18 mouse cellular contexts compared by ENCODE assay signal in genomic region chr10:111757689-111758088, GRCm38 (mm10).
DNase-seq lines count a peak whose midpoint lies in the region; ATAC-seq and TF ChIP-seq lines count a peak whose summit lies in the region.
"Had no signal": no experiment of that assay in that cellular context is flagged by ENCODE, and none has a peak within 500 bp of the region (broad histone marks: within the 10 kb centered on the region; RNA-seq: fewer than 3 reads in every experiment).

No protein-coding gene starts in this region.

- ATAC-seq in hindbrain, postnatal 0 days: peak; percentile 49; the same call in 1 of the 2 replicates
- no peak for ATAC-seq in hindbrain, embryonic 14.5 days (ENCODE audit: low FRiP score)
- 0 out of 2 replicates have a peak, but pooled peaks have one; percentile 49 for ATAC-seq in midbrain, embryonic 15.5 days (replicated peaks)
- ATAC-seq in midbrain, embryonic 13.5 days: no peak; the same call in 1 of the 2 replicates
- ATAC-seq in liver, embryonic 12.5 days: no peak
- ATAC-seq: forebrain, embryonic 13.5 days had no signal

- no peak overlapping the region for H3K4me3 ChIP-seq in hindbrain, postnatal 0 days (ENCODE audit: low read length)
- H3K4me3 ChIP-seq in hindbrain, embryonic 14.5 days (replicated peaks; ENCODE audit: low read length): no peak overlapping the region
- no peak overlapping the region for H3K4me3 ChIP-seq in midbrain, embryonic 15.5 days
- no peak overlapping the region for H3K4me3 ChIP-seq in midbrain, embryonic 13.5 days (replicated peaks)
- H3K4me3 ChIP-seq in CH12.LX (replicated peaks in 1 of 3; ENCODE audit: low read depth in 2 of 3, low read length in 2 of 3, poor library complexity in 1 of 3): no peak overlapping the region
- no peak overlapping the region for H3K4me3 ChIP-seq in liver, embryonic 12.5 days
- H3K4me3 ChIP-seq: embryonic facial prominence, embryonic 10.5 days; forebrain, embryonic 13.5 days; heart, embryonic 12.5 days had no signal

- 77% methylated on average over 7 of the region's 7 CpGs for WGBS in hindbrain, postnatal 0 days
- 81% methylated on average over 7 of the region's 7 CpGs for WGBS in hindbrain, embryonic 14.5 days
- 83% methylated on average over 7 of the region's 7 CpGs for WGBS in midbrain, embryonic 15.5 days
- 83% methylated on average over 7 of the region's 7 CpGs for WGBS in midbrain, embryonic 13.5 days
- WGBS in liver, embryonic 12.5 days (ENCODE audit: insufficient replicate concordance): 73% methylated on average over 7 of the region's 7 CpGs

- H3K79me2 ChIP-seq in CH12.LX (replicated peaks; ENCODE audit: control insufficient read depth, extremely low read depth, insufficient read depth, poor library complexity, severe bottlenecking): no peaks in the 10 kb centered on the region

- H3K36me3 ChIP-seq in hindbrain, postnatal 0 days (ENCODE audit: insufficient read depth, low read length): no peaks in the 10 kb centered on the region
- no peaks in the 10 kb centered on the region for H3K36me3 ChIP-seq in hindbrain, embryonic 14.5 days (replicated peaks; ENCODE audit: control insufficient read depth, insufficient read depth)
- no peaks in the 10 kb centered on the region for H3K36me3 ChIP-seq in midbrain, embryonic 15.5 days (replicated peaks)
- no peaks in the 10 kb centered on the region for H3K36me3 ChIP-seq in midbrain, embryonic 13.5 days
- no peaks in the 10 kb centered on the region for H3K36me3 ChIP-seq in CH12.LX (replicated peaks in 1 of 2; ENCODE audit: control insufficient read depth in 1 of 2, insufficient read depth in 1 of 2, low read length in 1 of 2)
- H3K36me3 ChIP-seq in liver, embryonic 12.5 days: no peaks in the 10 kb centered on the region
- H3K36me3 ChIP-seq: embryonic facial prominence, embryonic 10.5 days; heart, embryonic 12.5 days had no signal

- no peak overlapping the region for H3K9ac ChIP-seq in hindbrain, postnatal 0 days (replicated peaks; ENCODE audit: low read length)
- H3K9ac ChIP-seq in hindbrain, embryonic 14.5 days: no peak overlapping the region
- H3K9ac ChIP-seq in midbrain, embryonic 15.5 days: no peak overlapping the region
- no peak overlapping the region for H3K9ac ChIP-seq in midbrain, embryonic 13.5 days (replicated peaks)
- H3K9ac ChIP-seq in CH12.LX (ENCODE audit: insufficient read depth, low read depth): no peak overlapping the region
- H3K9ac ChIP-seq in liver, embryonic 12.5 days: no peak overlapping the region
- H3K9ac ChIP-seq: forebrain, embryonic 13.5 days; heart, embryonic 12.5 days had no signal

- TF ChIP-seq CTCF in hindbrain, postnatal 0 days (IDR thresholded peaks at IDR 0.05; ENCODE audit: low read depth): no peak
- TF ChIP-seq CTCF in CH12.LX (conservative IDR thresholded peaks at IDR 0.05 in 1 of 2, IDR thresholded peaks at IDR 0.05 in 1 of 2; ENCODE audit: low read depth in 2 of 2, low read length in 2 of 2): no peak

- TF ChIP-seq EP300 in CH12.LX (IDR thresholded peaks at IDR 0.05; ENCODE audit: low read length): no peak

- no peaks in the 10 kb centered on the region for H3K4me1 ChIP-seq in hindbrain, postnatal 0 days (ENCODE audit: insufficient read depth, low read length)
- H3K4me1 ChIP-seq in hindbrain, embryonic 14.5 days (replicated peaks; ENCODE audit: control insufficient read depth, insufficient read depth, low read length): no peaks in the 10 kb centered on the region
- H3K4me1 ChIP-seq in midbrain, embryonic 15.5 days: no peaks in the 10 kb centered on the region; the same call in 1 of the 2 replicates
- H3K4me1 ChIP-seq in midbrain, embryonic 13.5 days (replicated peaks): no peaks in the 10 kb centered on the region
- no peaks in the 10 kb centered on the region for H3K4me1 ChIP-seq in CH12.LX (ENCODE audit: control insufficient read depth in 1 of 2, insufficient read depth in 2 of 2)
- no peaks in the 10 kb centered on the region for H3K4me1 ChIP-seq in liver, embryonic 12.5 days
- H3K4me1 ChIP-seq: forebrain, embryonic 13.5 days; heart, embryonic 12.5 days had no signal

- no peaks in the 10 kb centered on the region for H3K27me3 ChIP-seq in hindbrain, postnatal 0 days (ENCODE audit: insufficient read depth, low read length)
- H3K27me3 ChIP-seq in hindbrain, embryonic 14.5 days (ENCODE audit: control insufficient read depth, insufficient read depth, low read length): no peaks in the 10 kb centered on the region
- H3K27me3 ChIP-seq in midbrain, embryonic 15.5 days (replicated peaks): no peaks in the 10 kb centered on the region
- H3K27me3 ChIP-seq in midbrain, embryonic 13.5 days: no peaks in the 10 kb centered on the region
- no peaks in the 10 kb centered on the region for H3K27me3 ChIP-seq in CH12.LX (replicated peaks)
- no peaks in the 10 kb centered on the region for H3K27me3 ChIP-seq in liver, embryonic 12.5 days (replicated peaks)
- H3K27me3 ChIP-seq: forebrain, embryonic 13.5 days; heart, embryonic 12.5 days had no signal

- no peaks in the 10 kb centered on the region for H3K9me3 ChIP-seq in hindbrain, postnatal 0 days (ENCODE audit: low read length)
- no peaks in the 10 kb centered on the region for H3K9me3 ChIP-seq in hindbrain, embryonic 14.5 days (ENCODE audit: control insufficient read depth, low read length)
- H3K9me3 ChIP-seq in midbrain, embryonic 15.5 days: no peaks in the 10 kb centered on the region
- H3K9me3 ChIP-seq in midbrain, embryonic 13.5 days: no peaks in the 10 kb centered on the region
- H3K9me3 ChIP-seq in CH12.LX (replicated peaks; ENCODE audit: low read length): no peaks in the 10 kb centered on the region
- H3K9me3 ChIP-seq in liver, embryonic 12.5 days (replicated peaks): no peaks in the 10 kb centered on the region
- H3K9me3 ChIP-seq: embryonic facial prominence, embryonic 10.5 days; forebrain, embryonic 13.5 days; heart, embryonic 12.5 days had no signal

- intact Hi-C loops in heart, postnatal 25 days (cut with DNase I): no loop called here

- no peak for TF ChIP-seq RAD21 in CH12.LX (IDR thresholded peaks at IDR 0.05; ENCODE audit: low read depth, low read length)

- no peak for TF ChIP-seq POLR2A in CH12.LX (IDR thresholded peaks at IDR 0.05; ENCODE audit: low read depth, low read length)

- no peak overlapping the region for H3K4me2 ChIP-seq in hindbrain, postnatal 0 days (ENCODE audit: low read depth, low read length)
- H3K4me2 ChIP-seq in hindbrain, embryonic 14.5 days (replicated peaks): no peak overlapping the region
- H3K4me2 ChIP-seq in midbrain, embryonic 15.5 days: no peak overlapping the region
- no peak overlapping the region for H3K4me2 ChIP-seq in midbrain, embryonic 13.5 days (replicated peaks)
- no peak overlapping the region for H3K4me2 ChIP-seq in CH12.LX (ENCODE audit: insufficient read depth, low read depth, poor library complexity, severe bottlenecking)
- H3K4me2 ChIP-seq in liver, embryonic 12.5 days: no peak overlapping the region
- H3K4me2 ChIP-seq: forebrain, embryonic 13.5 days; heart, embryonic 12.5 days had no signal

- in situ Hi-C loops in CH12.LX (cut with MboI; ENCODE audit: low pct_ligation_motif_present, low pct_unique_long_range_greater_than_20kb, low sequenced_read_pairs): no loop called here

- H3K27ac ChIP-seq in hindbrain, postnatal 0 days: no peak overlapping the region
- no peak overlapping the region for H3K27ac ChIP-seq in hindbrain, embryonic 14.5 days
- no peak overlapping the region for H3K27ac ChIP-seq in midbrain, embryonic 15.5 days
- no peak overlapping the region for H3K27ac ChIP-seq in midbrain, embryonic 13.5 days
- no peak overlapping the region for H3K27ac ChIP-seq in CH12.LX (ENCODE audit: insufficient read depth, low read depth)
- H3K27ac ChIP-seq in liver, embryonic 12.5 days: no peak overlapping the region
- H3K27ac ChIP-seq: embryonic facial prominence, embryonic 10.5 days; forebrain, embryonic 13.5 days had no signal

- dilution Hi-C loops in CH12.LX (cut with MboI; ENCODE audit: extremely low pct_ligation_motif_present, extremely low pct_unique_long_range_greater_than_20kb, low sequenced_read_pairs): no loop called here

- DNase-seq in heart, adult 11 months: peak; percentile 29
- no peak for DNase-seq in heart, postnatal 25 days (ENCODE audit: low spot score)
- DNase-seq in hindbrain, postnatal 0 days (ENCODE audit: low spot score): peak; percentile 39
- no peak for DNase-seq in hindbrain, embryonic 14.5 days (ENCODE audit: low spot score)
- no peak for DNase-seq in CH12.LX (ENCODE audit: extremely low read depth)
- DNase-seq: adrenal gland, adult 2 months; adrenal gland, postnatal 25 days; cerebellum, adult 2 months; cerebellum, postnatal 10 days; gastrocnemius, postnatal 10 days; heart, postnatal 36 days; kidney, adult 11 months had no signal

TF ChIP-seq in CH12.LX, 34 proteins besides CTCF, POLR2A, EP300 and RAD21:
- TF ChIP-seq MEF2A (IDR thresholded peaks at IDR 0.05; ENCODE audit: borderline replicate concordance, low read depth, low read length): no peak
- TF ChIP-seq ZKSCAN1 (IDR thresholded peaks at IDR 0.05; ENCODE audit: borderline replicate concordance, low read depth, low read length): no peak
- TF ChIP-seq ELF1 (IDR thresholded peaks at IDR 0.05; ENCODE audit: low read depth, low read length): no peak
- TF ChIP-seq USF1 (IDR thresholded peaks at IDR 0.05; ENCODE audit: low read depth, low read length): peak; percentile 56
- peak; percentile 72 for TF ChIP-seq HCFC1 (IDR thresholded peaks at IDR 0.05; ENCODE audit: low read depth, low read length)
- no peak for TF ChIP-seq MAFK (IDR thresholded peaks at IDR 0.05; ENCODE audit: insufficient replicate concordance, low read length)

Comparison
In these comparisons a context has a peak if more than half of its experiments do, and no peak if none do; other contexts are left out.
1. DNase-seq: peak in heart, adult 11 months (single experiment) and hindbrain, postnatal 0 days (single experiment); none in heart, postnatal 25 days (single experiment), hindbrain, embryonic 14.5 days (single experiment) and CH12.LX (single experiment).
2. ATAC-seq: peak in hindbrain, postnatal 0 days (single experiment) and midbrain, embryonic 15.5 days (single experiment); none in hindbrain, embryonic 14.5 days (single experiment), midbrain, embryonic 13.5 days (single experiment) and liver, embryonic 12.5 days (single experiment).